Mouse (Mus musculus): ENCODE measurements around the gene Eri3.

- TF ChIP-seq CTCF (IDR thresholded peaks at IDR 0.05; ENCODE audit: low read depth, low read length) (no peak), TAL1 (conservative IDR thresholded peaks at IDR 0.05; ENCODE audit: low read depth, low read length) (no peak), POLR2AphosphoS5 (IDR thresholded peaks at IDR 0.05; ENCODE audit: insufficient replicate concordance, low read depth, low read length) (no peak), GATA1 (IDR thresholded peaks at IDR 0.05; ENCODE audit: borderline replicate concordance, low read length) (no peak)
These were observed 105.3 kb downstream of the Eri3 start for GRCm38 (mm10) chr4:117655500-117655863.

Measured in G1E (cell line).